Mouse (Mus musculus) left cerebral cortex, postnatal 4 days (tissue): ENCODE results near the gene Ankrd11. TPM values are rescaled to one million over a fixed set of nuclear protein-coding genes. Genes with fewer than 3 reads are reported as not detected.

Source experiments
- DNase-seq: peaks from one replicate; pipeline ENCODE4 v3.0.0-alpha.2; 2022
- intact Hi-C: fragments of 180-260 bp; cut with DNase I; formaldehyde crosslinking; loops from one replicate; pipeline ENCODE4 v1.15.1; 2025
- total RNA-seq, 2 experiments: library from RNA; stranded (reverse); gene quantifications; 2 replicates each; pipeline ENCODE4 v1.2.3; 2021

The Ankrd11 gene
- total RNA-seq, 2 experiments from 2014 or later = 138 to 143 TPM

DNA sequence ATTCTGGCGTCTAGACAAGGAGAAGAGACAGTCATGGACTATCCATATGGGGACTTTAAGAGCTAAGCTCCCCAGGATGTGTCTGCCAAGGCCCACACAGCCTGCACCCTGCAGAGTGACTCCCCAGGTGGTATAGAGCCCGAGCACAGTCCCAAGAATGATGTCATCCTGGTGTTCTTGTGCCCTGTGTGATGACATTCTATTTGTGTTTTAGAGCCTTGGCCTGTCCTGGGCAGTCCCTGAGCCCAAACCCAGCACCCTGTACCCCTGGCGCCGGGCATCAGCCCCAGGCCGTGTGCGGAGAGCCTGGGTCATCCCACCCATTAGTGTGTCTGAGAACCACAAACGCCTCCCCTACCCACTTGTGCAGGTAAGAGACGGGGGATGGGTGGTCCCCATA lies 185.8 kb downstream of the Ankrd11 start:
- intact Hi-C loops = no loop called here
- no peak for DNase-seq

DNA sequence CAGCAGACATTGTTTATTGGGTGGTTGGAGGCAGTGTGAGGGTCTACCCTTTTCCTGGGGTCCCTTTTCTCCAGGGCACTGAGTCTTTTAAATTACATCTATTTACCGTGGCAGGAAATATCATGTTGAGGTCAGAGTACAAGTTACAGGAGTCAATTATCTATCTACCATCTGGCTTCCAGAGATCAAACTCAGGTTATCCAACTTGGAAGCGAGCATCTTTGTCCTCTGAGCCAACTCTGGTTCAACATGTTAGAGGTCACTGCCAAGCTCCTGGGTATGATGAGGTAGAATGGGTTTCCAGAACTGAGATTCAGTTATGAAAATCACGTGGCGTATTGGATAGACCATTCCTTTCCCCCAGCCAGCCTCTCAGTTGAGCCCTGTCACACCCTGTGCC lies 187.0 kb downstream of the Ankrd11 start:
- DNase-seq = no peak
- intact Hi-C loops = no loop called here

DNA sequence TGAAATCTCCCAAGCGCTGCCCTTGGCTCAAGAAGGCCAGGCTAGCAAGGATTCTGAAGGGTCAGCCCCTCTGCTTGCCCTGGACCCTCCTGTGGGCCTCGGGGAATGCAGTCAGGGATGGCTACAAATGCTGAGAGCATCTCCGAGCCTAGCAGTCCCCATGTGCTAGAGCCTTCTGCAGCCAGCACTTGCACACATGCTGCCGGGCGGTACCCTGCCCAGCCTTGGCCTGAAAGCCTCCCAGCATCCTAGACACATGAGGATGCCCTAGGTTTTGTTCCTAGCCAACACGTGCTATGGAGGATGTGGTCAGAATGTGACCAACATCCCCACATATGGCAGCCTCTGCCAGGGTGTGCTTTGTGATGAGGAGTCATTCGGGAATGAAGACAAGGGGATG lies 187.7 kb downstream of the Ankrd11 start:
- DNase-seq = no peak
- intact Hi-C loops = no loop called here

DNA sequence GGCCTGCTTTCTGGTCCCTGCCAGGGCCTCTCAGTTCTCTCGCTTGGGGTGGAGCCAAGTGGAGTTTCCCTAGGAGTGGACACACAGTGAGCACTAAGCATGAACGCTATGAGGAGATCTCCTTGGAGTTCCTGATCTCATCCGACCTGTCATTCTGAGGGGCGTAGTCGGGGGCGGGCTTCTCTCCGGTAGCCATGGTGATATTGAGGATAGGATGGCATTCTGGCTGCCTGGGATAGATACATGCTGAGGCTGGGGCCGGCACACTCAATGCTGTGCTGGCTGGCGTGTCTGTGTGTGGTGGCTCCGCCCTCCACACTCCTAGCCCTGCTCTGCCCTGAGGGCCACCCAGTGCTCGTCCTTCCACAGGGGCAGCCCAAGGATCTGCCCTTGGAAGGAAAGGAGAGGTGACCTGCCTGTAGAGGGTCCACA lies 188.7 kb downstream of the Ankrd11 start:
- peak; percentile 66 for DNase-seq
- intact Hi-C loops = no loop called here

DNA sequence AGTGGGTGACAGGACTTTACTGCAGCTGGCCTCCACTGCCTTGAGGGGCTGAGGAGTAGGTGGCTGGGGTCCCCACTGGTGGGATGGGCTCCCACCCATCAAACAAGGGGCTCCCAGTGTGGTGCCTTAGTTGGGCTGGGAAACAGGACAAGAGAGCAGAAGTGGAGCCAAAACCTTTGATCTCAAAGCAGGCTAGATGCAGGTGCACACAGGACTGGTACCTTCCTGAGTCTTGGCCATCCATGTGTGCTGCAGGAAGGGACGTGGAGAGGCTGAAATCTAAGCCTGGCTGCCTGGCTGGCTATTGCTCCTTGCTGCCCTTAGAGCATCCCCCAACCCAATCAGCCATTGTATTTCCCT lies 189.6 kb downstream of the Ankrd11 start:
- intact Hi-C loops = no loop called here

DNA sequence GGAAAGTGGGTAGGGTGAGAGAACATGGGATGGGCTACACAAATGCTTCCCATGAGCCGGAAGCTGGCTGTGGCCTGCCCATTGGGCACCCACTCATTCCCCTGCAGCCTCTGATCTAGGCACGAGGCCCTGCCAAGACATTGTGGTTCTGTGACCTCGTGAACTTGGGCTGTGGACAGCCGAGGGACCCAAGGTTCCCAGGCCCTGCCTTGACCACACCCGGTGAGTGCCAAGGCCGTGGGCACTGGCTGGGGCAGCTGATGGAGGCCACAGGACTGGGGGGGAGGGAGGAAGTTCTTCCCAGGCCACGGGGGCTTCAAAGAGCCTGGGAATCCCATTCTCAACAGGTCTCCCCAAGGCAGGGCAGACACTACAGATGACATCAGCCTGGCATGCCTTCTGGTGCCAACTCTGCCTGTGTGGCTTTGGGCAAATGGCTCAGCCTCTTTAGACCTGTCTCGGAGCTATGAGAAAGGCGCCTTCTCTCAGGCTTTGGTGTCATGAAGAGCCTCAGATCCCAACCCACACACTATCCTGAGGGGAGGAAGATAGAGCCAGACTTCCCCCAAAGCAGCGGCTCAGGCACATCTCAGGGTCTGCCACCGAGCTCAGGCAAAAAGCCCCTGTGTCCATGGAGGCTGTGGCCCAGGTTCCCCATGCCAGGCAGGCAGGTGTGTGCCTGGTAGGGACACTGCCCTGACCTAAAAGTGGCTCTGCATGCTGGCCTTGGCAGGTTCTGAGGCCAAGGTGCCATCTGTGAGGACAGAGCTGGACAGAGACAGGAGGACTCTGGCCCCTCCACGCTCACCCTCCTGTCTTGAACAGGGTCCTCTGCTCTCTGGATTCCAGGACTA lies 190.2 kb downstream of the Ankrd11 start:
- no peak for DNase-seq
- intact Hi-C loops = no loop called here

More for the DNA sequence above, 189.6 kb downstream of the Ankrd11 start:
- no peak for DNase-seq

DNA sequence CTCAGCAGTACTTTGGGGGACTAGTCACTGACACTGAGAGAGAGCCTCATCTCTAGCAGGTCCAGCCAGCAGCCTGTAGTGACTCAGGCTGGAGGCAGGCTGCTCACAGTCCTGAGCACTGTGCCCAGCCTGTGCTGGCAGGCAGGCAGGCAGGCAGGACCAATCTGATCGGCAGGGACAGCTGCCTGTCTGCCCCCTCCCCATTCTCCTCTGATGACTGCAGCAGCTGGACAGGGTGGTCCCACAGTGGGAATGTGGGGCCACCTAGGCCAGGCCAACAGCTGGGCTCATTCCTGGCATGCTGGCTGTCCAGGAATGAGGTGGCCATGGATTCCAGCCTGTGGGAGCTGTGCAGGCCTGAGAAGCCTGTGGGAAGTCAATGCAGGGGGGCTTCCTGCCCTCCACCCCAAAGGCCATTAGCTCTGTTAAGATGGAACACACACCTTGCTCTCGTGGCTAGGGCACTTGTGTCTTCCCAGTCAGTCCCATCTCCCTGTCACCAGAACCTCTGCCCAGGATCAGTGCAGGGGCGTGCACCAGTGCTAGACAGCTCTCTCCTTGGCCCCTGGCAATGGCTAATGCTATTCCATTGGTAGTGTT lies 191.3 kb downstream of the Ankrd11 start:
- no peak for DNase-seq
- intact Hi-C loops = no loop called here

DNA sequence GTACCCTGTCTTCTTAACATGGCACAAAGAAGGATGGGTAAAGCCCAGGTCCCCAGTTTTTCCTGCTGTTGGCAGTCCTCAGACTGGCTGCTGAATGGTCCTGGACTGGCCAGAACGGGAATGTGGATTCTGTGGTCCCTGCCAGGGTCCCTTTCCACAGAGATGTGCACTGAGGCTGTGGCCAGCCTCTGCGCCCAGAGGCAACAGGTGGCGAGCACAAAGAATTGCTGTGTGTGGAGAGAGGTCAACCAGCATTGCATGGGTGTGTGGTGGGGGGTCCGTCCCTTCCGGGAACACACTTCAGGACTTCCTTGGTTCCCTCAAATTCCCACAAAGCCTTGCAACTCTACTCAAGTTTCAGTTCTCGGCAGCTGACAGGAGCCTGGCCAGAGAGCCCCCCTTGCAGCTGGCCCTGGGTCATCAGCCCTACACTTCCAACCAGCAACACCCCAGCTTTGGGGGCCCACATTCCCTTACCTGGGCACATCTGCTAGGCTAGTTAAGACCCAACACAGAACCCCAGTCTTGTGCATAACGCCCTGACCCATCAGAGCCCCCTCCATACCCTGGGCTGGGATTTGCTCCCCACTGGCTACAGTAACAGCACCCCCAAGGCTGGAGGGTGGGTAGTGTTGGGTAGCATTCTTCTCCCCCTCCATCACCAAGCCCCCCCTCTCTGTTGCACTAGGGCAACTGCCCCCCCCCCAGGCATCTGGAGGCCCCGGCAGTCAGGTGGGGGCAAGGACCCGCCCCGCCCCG lies 192.7 kb downstream of the Ankrd11 start:
- no peak for DNase-seq
- intact Hi-C loops = no loop called here

DNA sequence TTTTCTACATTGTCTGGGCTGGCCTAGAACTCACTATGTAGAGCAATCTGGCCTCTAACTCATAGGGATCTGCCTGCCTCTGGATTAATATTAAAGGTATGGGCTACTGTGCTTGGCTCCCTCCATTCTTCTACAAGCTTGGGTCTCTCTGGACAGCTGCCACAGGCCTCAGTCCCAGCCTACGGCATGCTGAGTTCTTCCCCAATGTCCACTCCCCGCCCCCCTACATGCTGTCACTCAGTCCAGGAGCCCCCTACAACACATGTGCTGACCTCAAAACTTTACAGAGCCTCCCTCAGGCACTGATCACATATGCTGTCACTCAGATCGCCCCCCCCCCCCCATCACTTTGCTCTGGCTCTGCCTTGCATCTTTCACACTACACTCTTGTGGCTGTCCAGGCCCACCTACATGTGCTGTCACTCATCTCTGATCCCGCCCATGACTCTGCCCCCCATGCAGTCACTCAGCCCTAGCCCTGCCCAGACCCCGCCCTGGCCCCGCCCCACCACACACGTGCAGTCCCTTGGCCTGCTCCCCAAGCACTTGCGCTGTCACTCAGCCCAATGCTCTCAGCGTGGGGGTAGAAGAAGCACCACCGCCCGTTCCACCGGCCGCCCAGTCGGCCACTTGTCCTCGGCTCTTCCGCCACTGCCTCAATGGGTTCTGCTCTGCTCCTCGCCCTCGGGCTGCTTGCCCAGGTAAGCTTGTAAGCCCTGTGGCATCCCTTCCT lies 194.1 kb downstream of the Ankrd11 start, which contains the start of gene Cdh15:
TSS of gene Cdh15 (plus strand) at position 138 of the 733 bp plus-strand sequence.
- intact Hi-C loops = no loop called here
- DNase-seq = peak; percentile 83

DNA sequence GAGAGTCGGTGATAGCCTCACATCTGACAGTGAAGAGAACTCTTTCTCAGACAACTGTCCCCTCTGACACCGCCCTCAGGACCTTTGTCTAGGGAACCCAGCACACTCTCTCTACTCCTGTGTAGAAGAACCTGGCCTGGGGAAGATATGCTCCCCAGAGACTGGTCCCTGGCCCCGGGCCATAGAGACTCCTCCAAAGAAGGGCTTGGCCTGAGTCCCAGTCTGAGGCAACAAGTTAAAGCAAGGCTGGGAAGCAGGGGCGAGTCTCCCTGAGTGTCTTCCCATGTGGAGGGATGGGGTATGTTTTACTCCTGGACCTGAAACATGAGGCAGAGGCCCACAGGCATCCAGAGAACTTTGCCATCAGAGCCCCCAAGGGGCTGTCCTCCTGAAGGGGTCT lies 196.4 kb downstream of the Ankrd11 start:
- intact Hi-C loops = no loop called here
- DNase-seq = peak; percentile 59

DNA sequence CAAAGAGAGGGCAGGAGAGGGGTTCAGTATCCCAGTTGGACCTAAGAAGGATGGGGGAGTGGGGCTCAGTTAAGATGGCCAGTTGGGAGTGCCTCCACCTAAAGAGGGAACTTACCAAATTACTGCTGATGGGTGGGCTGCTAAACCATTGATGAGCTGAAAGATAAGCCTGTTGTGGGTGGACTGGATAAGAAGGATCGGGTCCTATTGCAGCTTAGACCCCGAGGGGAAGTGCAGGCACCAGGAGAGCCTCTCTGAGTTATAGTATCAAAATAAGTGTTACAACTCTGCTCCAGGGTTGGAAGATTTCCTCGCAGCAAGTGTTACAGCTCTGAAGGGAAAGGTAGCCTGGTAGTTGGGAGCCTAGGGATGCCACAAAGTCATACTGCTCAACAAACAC lies 197.9 kb downstream of the Ankrd11 start:
- intact Hi-C loops = no loop called here
- DNase-seq = no peak

DNA sequence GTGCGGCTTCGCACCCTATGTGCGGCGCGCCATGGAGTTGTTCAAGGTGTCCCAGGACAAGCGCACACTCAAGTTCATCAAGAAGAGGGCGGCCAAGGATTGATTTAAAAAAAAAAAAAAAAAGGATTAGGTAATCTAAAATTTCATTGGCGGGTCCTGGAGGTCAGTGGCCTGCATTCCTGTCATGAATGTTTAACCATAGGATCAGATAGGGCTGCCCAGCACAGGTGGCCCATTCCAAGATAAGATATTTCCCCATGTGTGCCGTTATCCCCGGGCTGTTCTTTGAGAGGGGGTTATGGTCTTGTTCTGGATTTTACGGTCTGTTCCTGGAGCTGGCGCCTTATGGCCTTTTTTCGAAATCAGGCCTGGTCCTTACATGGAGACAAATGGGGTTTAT lies 205.4 kb downstream of the Ankrd11 start:
- DNase-seq = no peak
- intact Hi-C loops = no loop called here

DNA sequence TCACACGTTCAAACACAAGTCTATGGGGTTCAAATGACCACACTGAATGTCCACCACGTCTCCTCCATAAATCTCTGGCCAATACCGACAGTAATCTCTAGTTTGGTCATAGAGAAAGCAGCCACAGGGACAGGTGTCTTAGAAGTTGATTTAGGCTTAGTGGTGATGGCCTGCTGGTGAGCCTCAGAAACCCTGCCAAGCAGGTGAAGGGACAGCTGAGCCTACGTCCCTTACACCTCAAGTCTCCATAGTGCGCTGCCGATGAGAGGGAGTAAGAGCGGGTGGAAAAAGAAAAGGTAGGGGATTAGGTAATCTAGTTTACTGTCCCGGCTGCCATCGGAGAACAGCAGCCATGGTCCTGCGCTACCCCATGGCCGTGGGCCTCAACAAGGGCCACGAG lies 205.9 kb downstream of the Ankrd11 start:
- DNase-seq = no peak
- intact Hi-C loops = no loop called here

DNA sequence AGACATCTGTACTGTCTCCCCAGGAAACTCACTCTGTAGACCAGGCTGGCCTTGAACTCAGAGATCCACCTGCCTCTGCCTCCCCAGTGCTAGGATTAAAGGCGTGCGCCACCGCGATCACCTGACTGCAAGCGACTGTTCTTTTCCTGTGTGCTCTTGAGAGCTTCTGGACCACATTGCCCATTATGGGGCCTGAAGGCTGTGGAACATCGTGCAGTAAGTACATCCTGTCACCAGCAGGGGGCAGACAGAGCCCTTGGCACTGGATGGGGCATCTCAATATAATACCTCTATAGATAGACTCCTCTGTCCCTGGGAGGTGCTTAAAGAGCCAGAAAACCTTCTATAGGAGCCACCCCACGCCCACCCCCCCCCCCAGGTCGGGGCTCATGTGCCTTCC lies 207.1 kb downstream of the Ankrd11 start:
- DNase-seq = peak; percentile 82
- intact Hi-C loops = loop anchor here (5.0 kb wide), 1 partner anchor 218 kb away; no protein-coding TSS in a partner anchor

DNA sequence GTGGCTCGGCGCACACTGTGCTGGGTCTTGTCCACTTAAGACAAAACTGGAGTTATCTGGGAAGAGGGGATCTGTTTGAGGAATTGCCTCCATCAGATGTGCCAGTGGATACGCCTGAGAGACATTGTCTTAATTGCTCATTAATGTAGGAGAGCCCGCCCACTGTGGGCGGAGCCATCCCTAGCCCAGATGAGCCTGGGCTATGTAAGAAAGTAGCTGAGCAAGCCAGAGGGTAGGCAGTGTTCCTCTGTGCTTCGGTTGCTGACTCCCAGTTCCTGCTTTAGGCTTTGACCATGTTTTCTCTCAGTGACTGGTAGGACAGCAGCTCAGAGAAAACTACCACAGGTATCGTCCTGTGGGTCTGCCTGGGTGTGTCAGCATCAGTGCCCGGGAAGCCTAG lies 207.7 kb downstream of the Ankrd11 start:
- intact Hi-C loops = loop anchor here (5.0 kb wide), 1 partner anchor 217 kb away; no protein-coding TSS in a partner anchor
- DNase-seq = no peak

Other genes with a start within 250 kb of the Ankrd11 start
- gene Cdh15, start 194.3 kb downstream of the Ankrd11 start, total RNA-seq = 1 to 10 TPM; 1.2 to 1.7 TPM
- gene Spg7, start 20.7 kb upstream of the Ankrd11 start, total RNA-seq = 10 to 100 TPM; 73.8 to 79.7 TPM
- 100 to 1,000 TPM; 539 to 588 TPM for gene Rpl13, start 60.1 kb upstream of the Ankrd11 start, total RNA-seq
- 10 to 100 TPM; 39.2 to 59.4 TPM for gene Cpne7, start 75.1 kb upstream of the Ankrd11 start, total RNA-seq
- gene Sult5a1, start 116.0 kb upstream of the Ankrd11 start, total RNA-seq = not detected
- not detected for gene Dpep1, start 144.0 kb upstream of the Ankrd11 start, total RNA-seq
- gene Chmp1a, start 170.5 kb upstream of the Ankrd11 start, total RNA-seq = 100 to 1,000 TPM; 103 to 129 TPM
- gene Spata33, start 170.6 kb upstream of the Ankrd11 start, total RNA-seq = 1 to 10 TPM; 7.3 to 8.9 TPM
- 10 to 100 TPM; 84.6 to 91.6 TPM for gene Cdk10, start 182.6 kb upstream of the Ankrd11 start, total RNA-seq
- 10 to 100 TPM; 22.6 to 28.6 TPM for gene Spata2l, start 194.0 kb upstream of the Ankrd11 start, total RNA-seq
- gene Zfp276, start 211.9 kb upstream of the Ankrd11 start, total RNA-seq = 10 to 100 TPM; 32.0 to 34.1 TPM
- 10 to 100 TPM; 69.1 to 74.6 TPM for gene Vps9d1, start 212.1 kb upstream of the Ankrd11 start, total RNA-seq